Mouse (Mus musculus) heart, postnatal 4 days (tissue): ENCODE results near the gene Zfyve28. TPM values are rescaled to one million over a fixed set of nuclear protein-coding genes. Genes with fewer than 3 reads are reported as not detected.

Experiments used
- DNase-seq: peaks from one replicate; pipeline ENCODE4 v3.0.0; 2021
- total RNA-seq, 2 experiments: library from RNA; stranded (reverse); gene quantifications; 2 replicates each; pipeline ENCODE4 v1.2.3; 2021

Gene Zfyve28
- total RNA-seq, 2 experiments from 2014 or later, result 1.5 to 2.5 TPM

- DNase-seq, result no peak
Observed at GRCm38 (mm10) chr5:34250090-34250489, 38.2 kb downstream of the Zfyve28 start.

DNA sequence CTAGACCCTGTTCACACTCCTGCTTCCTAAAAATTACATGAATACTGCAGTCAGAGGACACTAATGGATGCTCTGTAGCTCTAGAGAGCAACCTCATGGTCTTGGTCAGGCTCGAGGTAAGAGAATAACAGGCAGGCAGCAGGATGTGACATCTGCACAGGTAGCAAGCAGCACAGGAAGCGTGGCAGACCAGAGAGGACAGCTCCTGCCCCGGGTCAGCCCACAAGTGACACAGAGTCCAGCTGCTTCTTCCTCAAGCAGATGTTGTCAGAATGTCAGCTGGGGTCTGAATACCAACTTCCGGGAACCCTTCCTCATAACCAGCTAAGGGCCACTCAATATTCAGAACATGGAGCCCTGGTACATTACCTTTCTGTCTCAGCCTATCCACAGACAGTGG, 39.1 kb downstream of the Zfyve28 start:
- DNase-seq, result no peak

GRCm38 (mm10) chr5:34246443-34246842, 41.8 kb downstream of the Zfyve28 start:
- no peak for DNase-seq

DNA sequence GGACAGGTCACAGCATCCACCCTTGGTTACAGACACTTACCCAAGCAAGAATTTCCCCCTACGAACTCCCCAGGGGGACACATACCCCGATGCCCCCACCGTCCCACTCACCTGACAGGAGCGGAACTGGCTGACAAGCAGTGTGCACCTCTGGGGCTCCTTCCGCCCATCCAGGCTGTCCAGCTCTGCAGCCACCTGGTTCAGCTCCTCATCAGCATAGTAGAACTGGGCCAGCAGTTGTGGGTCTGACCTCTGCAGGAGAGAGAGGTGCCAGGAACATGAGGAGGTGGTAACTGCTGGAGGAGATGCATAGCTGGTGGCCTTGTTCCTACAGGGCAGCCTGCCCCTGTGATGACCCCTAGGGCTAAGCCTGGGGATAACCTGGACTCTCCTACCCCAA, 45.2 kb downstream of the Zfyve28 start:
- no peak for DNase-seq

GRCm38 (mm10) chr5:34242224-34242963, 45.9 kb downstream of the Zfyve28 start:
- DNase-seq, result peak; percentile 67

- no peak for DNase-seq
Observed at GRCm38 (mm10) chr5:34238444-34238843, 49.8 kb downstream of the Zfyve28 start.

DNA sequence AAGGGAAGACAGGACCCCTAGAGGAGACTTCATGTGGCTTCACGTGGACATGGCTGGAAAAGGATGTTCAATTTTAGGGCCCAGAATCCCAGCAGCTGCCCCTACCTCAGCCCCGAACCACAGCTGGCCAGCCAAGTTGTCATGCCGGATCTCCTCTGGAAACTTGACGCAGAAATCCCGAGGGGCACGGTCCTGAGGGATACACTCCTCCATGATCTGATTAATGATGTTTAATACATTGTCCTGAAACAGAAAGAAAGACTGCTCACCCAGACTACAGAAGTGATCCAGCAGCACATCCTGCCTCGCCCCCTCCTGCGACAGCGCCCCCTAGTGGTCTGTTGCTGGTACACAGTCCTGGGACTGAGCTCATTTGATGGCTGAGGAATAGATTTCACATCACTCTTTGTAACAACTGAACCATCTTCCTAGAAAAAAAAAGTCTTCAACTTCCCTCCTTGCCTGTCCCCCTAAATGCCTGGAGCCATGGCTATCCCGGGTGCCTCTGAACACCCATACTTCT, 52.3 kb downstream of the Zfyve28 start:
- DNase-seq, result peak; percentile 66

DNA sequence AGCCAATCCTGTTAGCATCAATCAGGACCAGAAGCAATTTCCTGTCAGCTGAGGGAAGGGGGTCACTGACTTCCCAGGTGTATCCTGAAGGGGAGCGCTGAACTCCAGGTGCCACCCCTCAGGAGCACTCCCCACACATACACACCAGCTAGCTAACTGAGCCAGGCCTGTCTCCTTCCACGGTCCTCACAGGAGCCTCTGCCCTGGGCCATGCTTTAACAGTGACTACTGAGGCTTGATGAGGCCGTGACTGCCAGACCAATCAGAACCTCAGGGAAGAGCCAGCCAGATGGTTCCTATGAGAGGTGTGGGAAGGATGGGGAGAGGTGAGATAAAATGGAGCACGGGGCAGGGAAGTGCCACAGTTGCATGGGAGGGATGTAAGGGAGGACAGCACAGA, 53.2 kb downstream of the Zfyve28 start:
- no peak for DNase-seq

- DNase-seq, result no peak
Observed at GRCm38 (mm10) chr5:34233221-34233515, 55.1 kb downstream of the Zfyve28 start.

- DNase-seq, result no peak
Observed at GRCm38 (mm10) chr5:34232481-34233220, 55.6 kb downstream of the Zfyve28 start.

DNA sequence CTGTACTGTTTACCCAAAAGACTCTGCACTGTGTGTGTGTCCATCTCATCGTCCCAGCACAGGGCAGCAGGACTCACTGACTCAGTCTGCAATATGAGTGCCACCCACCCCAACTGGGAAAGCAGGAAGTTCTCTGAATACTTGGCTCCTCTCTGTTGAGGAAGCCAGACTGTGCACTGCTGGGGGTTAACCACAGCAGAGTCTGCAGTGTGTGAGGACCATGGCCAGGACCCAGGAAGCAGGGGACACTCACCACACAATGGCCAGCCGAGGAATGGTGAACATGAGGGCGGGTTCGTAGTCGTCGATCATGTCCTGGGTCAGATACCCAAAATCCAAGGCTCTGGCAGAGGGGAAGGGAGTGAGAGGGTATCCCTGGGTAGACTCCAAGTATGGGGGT, 56.3 kb downstream of the Zfyve28 start:
- DNase-seq, result no peak

GRCm38 (mm10) chr5:34230599-34231485, 57.4 kb downstream of the Zfyve28 start:
- DNase-seq, result no peak

- DNase-seq, result no peak
Observed at GRCm38 (mm10) chr5:34229503-34229902, 58.7 kb downstream of the Zfyve28 start.

DNA sequence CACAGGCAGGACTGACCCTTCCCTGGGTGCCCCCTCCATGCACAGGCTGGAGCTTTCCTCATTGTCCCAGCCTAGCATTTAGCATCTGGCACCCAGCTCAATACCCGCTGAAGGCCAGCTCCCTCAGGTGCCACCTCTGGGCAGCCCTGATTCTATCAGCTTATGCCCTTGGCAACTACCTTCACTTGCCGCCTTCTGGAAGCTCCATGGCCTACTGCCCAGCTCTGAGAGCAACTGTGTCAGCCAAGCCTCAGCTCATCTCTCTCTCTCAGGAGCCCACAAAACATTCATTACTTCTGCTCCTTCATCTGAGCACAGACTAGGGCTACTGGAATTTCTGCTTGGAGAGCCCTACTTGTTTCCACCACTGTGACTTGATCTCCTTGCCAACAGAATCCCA, 62.7 kb downstream of the Zfyve28 start:
- peak; percentile 49 for DNase-seq

DNA sequence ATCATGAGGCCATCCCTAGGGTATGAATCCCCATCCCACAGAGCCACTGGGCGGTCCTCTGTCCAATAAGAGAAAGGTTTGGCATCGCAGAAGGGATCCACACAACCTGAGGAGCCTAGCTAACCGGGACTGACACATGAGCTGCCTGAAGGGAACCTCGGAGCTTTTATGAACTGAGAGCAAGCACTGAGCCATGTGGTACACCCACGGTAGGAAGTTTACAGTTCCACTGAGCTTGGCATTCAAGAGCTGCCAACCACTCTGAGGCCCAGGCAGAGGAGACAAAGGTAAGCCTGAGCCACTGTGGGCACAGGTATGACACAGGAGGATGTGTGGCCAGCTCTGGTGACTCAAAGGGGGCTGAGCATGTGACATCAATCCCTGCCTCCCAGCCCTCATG, 63.7 kb downstream of the Zfyve28 start:
- no peak for DNase-seq

- DNase-seq, result no peak
Observed at GRCm38 (mm10) chr5:34220001-34220400, 68.2 kb downstream of the Zfyve28 start.

- DNase-seq, result no peak
Observed at GRCm38 (mm10) chr5:34218672-34219071, 69.6 kb downstream of the Zfyve28 start.

GRCm38 (mm10) chr5:34217756-34218155, 70.5 kb downstream of the Zfyve28 start:
- DNase-seq, result peak; percentile 60

DNA sequence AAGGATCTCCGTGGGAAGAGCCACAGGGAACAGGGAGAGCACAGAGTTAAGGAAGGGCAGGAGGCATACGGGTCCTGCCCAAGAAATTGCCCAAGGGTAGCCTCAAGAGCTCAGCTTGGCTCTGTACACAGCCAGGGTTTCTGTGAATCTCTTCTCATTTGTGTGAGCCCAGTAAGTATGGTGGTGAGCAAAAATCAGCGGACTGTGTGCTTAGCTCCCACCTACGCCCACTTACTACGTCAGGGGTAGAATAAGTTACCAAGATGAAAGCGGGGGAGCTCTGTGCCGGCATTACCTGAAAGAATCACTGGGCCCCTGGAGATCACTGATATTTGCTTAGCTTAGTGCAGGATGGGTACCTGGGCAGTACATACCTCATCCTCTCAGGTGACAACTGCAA, 72.2 kb downstream of the Zfyve28 start:
- DNase-seq, result no peak

GRCm38 (mm10) chr5:34213659-34214058, 74.6 kb downstream of the Zfyve28 start:
- peak; percentile 35 for DNase-seq

DNA sequence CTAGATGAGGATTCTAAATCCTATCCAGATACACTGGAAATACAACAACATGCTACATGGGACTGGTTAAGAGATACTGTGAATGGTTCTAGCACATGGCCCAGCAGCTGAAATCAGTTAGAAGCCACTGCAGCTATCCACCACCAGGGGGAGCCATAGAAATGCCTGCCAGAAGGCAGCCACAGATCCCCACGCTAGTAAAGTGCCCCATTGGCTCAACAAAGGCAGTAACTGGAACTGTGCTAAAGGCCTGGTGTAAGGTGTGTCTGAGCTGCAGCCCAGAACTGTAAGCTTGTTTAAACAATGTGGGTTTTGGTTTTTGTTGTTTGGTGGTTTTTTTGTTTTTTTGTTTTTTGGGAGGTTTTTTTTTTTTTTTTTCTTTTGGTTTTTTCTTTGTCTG, 78.0 kb downstream of the Zfyve28 start:
- DNase-seq, result peak; percentile 88

DNA sequence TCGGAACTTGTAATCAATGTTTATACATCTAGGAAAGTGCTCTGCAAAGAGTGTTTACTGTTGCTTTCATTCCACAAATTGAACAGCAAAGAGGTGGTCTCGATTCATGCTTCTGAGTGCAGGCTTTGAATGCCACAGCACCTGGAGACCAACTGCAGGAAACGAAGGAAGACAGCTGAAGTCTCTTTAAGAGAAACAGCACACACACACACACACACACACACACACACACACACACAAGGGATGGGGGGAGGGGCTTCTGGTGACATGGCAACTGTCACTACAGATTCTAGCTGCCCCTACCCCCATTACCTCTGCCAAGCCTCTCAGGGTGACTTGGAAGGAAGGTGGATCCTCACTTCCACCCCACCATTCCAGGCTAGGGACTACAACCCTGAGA, 80.7 kb downstream of the Zfyve28 start:
- DNase-seq, result no peak

- DNase-seq, result no peak
Observed at GRCm38 (mm10) chr5:34205788-34206187, 82.5 kb downstream of the Zfyve28 start.
